Mouse (Mus musculus): ENCODE results near the gene Dnttip1. TPM values are rescaled to one million over a fixed set of nuclear protein-coding genes. Genes with fewer than 3 reads are reported as not detected.

Gene Dnttip1
- polyA plus RNA-seq, 1 experiment from 2014 or later: 55.0 TPM

DNA sequence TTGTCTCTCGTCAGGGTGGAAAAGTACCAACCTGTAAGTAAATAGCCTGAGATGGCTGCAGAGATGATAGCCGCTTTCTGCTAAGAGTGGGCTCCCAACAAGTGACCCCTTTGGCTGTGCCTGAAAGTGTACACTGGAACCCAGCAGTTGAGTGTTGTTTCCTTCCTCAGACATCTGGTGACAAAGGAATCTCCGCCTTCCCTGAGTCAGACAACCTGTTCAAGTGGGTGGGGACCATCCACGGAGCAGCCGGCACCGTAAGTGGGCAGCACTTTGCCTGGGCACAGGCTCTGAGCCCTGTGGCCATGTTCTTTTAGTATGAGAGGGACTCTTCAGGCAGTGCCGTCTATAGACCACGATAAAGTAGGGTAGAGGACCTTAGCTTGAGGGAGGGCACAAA, 25.3 kb downstream of the Dnttip1 start:
- Histone ChIP-seq H3K36me3 (peaks cover 51% of the 10 kb centered on the region), H3K27ac (replicated peaks) (no peak overlapping the region; the same call in 1 of the 2 replicates), H3K27me3 (replicated peaks) (no peaks in the 10 kb centered on the region), H3K4me2 (peak overlapping the region; percentile 95), H3K9me3 (no peaks in the 10 kb centered on the region), H3K9ac (peak overlapping the region; percentile 95), H3K4me3 (peak overlapping the region; percentile 98), H3K4me1 (peaks cover 36% of the 10 kb centered on the region)
- 68% methylated on average over 8 of the region's 8 CpGs for WGBS
- no peak for ATAC-seq (ENCODE audit: extremely low read depth, insufficient number of reproducible peaks, low FRiP score, low TSS enrichment)

DNA sequence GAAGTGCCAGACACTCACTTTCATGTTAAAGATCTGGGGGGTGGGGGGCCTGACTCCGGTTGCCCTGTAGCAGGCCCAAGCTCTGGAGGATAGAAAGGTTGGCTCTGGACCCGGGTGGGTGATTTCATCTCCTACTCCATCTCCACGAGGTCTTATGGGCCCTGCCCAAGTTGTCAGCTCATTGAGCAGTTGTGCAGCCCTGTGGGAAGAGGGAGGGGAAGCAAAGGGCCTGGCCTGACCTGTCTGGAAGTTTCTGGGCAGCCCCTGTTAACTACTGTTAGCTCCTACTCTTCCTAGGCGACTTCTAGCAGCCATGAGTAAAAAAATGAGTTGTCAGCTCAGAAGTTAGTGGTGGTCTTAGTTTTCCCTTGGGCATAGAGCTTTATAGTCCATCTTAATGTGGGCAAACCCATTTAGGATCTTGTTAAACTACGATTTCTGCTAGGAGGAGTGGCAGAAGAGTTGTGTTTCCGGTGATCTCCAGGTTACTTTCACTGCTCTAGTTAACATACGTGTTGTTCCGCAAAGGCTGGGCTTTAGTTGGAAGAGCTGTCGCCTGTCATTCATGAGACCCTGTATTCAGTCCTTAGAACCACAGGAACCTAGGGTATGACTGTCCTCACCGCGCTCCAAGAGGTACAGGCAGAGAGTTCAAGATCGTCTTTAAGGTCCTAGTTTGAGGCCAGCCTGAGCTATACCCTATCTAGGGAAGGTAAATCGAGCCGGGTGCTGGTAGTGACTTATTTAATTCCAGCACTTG, 27.6 kb downstream of the Dnttip1 start:
- peak overlapping the region; percentile 36 for H3K27ac ChIP-seq (replicated peaks)
- no peak overlapping the region for H3K4me3 ChIP-seq
- H3K9me3 ChIP-seq: no peaks in the 10 kb centered on the region
- H3K36me3 ChIP-seq: peaks cover 28% of the 10 kb centered on the region
- H3K9ac ChIP-seq: no peak overlapping the region
- peaks cover 18% of the 10 kb centered on the region for H3K27me3 ChIP-seq (replicated peaks)
- peak overlapping the region; percentile 18; the same call in 1 of the 2 replicates for H3K4me2 ChIP-seq
- H3K4me1 ChIP-seq: peaks cover 32% of the 10 kb centered on the region
- WGBS: 74% methylated on average over 14 of the region's 14 CpGs
- no peak for ATAC-seq (ENCODE audit: extremely low read depth, insufficient number of reproducible peaks, low FRiP score, low TSS enrichment)

DNA sequence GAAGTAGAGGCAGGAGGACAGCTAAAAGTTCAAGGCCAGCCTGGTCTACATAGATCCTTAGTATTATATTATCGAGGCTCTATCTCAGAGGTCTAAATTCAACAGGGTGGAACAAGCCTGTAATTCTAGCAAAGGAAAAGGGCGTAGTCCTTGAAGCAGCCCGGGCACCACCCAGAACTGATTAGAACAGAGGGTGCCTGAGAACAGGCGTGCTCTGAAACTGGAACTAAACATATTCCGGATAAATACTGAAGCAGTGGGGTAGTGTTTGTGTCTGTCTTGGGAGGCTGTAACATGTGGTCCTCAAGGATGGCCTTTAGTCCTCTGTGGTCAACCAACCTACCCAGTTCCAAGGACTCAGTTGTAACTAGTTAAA, 28.2 kb downstream of the Dnttip1 start:
- ATAC-seq (ENCODE audit: extremely low read depth, insufficient number of reproducible peaks, low FRiP score, low TSS enrichment): no peak
- H3K36me3 ChIP-seq: peaks cover 26% of the 10 kb centered on the region
- H3K27me3 ChIP-seq (replicated peaks): peaks cover 18% of the 10 kb centered on the region
- H3K27ac ChIP-seq (replicated peaks): peak overlapping the region; percentile 36; the same call in 1 of the 2 replicates
- no peaks in the 10 kb centered on the region for H3K9me3 ChIP-seq
- H3K4me1 ChIP-seq: peaks cover 30% of the 10 kb centered on the region
- H3K4me2 ChIP-seq: no peak overlapping the region
- no peak overlapping the region for H3K9ac ChIP-seq
- WGBS: 62% methylated on average over 5 of the region's 5 CpGs
- H3K4me3 ChIP-seq: no peak overlapping the region

- Histone ChIP-seq H3K9ac (no peak overlapping the region), H3K9me3 (no peaks in the 10 kb centered on the region), H3K27me3 (replicated peaks) (peaks cover 22% of the 10 kb centered on the region), H3K4me3 (no peak overlapping the region), H3K4me2 (no peak overlapping the region), H3K36me3 (peaks cover 24% of the 10 kb centered on the region), H3K27ac (replicated peaks) (no peak overlapping the region), H3K4me1 (peaks cover 17% of the 10 kb centered on the region)
- ATAC-seq (ENCODE audit: extremely low read depth, insufficient number of reproducible peaks, low FRiP score, low TSS enrichment): no peak
- WGBS: 78% methylated on average over 6 of the region's 6 CpGs
Observed at GRCm38 (mm10) chr2:164776130-164776529, 30.3 kb downstream of the Dnttip1 start.

DNA sequence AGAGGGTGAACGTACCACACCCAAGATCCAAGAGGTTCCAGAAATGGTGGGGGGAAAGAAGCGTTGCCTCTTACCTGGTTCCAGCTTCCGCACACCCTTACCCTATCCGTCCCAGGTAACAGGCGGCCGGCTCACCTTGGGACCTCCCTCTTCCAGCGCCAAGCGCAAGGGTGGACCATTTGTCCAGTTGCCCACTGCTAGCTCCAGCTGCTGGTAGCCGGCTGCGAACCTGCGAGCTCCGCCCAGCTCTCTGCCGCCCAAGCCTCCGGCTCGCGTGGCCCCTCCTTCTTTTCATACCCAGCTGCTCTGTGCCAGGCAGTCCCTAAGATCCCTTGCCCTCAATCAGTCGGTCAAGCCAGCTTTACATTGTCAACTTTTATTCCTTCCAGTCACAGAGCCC, 31.0 kb downstream of the Dnttip1 start:
- H3K27ac ChIP-seq (replicated peaks): no peak overlapping the region
- WGBS: 58% methylated on average over 17 of the region's 17 CpGs

DNA sequence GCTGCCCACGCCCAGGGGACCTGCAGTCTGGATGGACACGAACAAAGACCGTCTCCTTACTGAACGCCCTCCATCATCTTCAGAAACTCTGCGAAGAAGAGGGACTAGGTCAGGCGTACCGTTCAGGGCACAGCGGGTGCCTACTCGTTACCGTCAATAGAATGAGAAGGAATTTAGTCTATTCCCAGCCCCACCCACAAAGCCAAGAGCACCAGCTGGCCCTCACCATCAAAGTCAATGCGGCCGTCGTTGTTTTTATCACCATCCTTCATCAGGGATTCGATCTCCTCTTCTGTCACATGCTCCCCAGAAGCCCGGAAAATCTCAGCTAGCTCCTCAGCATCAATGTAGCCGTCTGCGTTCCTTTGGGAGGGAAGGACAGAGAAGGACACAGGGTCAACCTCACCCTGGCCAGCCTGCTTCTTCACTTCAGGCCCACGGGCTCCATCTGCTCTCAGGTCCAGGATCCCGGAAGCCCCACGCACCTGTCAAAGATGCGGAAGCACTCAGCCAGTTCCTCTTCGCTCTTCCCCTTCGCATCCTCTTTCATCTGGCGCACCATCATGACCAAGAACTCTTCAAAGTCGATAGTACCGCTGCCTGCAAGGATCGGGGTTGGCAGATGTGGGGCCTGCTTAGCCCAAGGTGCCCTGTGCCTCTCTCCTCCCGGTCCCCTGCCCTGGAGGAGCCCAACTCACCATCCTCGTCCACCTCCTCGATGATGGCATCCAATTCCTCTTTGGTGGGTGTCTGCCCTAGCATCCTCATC, 31.6 kb downstream of the Dnttip1 start:
- 72% methylated on average over 30 of the region's 30 CpGs for WGBS

More for the DNA sequence above, 31.0 kb downstream of the Dnttip1 start:
- no peaks in the 10 kb centered on the region for H3K9me3 ChIP-seq
- no peak for ATAC-seq (ENCODE audit: extremely low read depth, insufficient number of reproducible peaks, low FRiP score, low TSS enrichment)
- no peak overlapping the region for H3K4me3 ChIP-seq
- peaks cover 10% of the 10 kb centered on the region for H3K4me1 ChIP-seq
- no peak overlapping the region for H3K9ac ChIP-seq
- H3K27me3 ChIP-seq (replicated peaks): peaks cover 22% of the 10 kb centered on the region
- H3K36me3 ChIP-seq: peaks cover 18% of the 10 kb centered on the region
- H3K4me2 ChIP-seq: no peak overlapping the region

DNA sequence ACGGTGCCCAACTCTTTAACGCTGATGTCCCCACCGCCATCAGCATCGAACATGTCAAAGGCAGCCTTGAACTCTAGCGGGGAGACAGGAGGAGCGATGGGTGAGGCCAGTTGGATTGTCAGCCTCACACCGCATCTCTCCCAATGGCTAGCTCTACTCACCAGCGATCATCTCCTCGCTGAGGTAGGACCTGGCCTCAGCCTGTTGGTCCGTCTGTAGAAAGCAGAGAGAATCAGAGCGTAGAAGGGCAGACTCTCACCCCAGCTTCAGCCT, 32.2 kb downstream of the Dnttip1 start:
- Histone ChIP-seq H3K9me3 (no peaks in the 10 kb centered on the region), H3K4me3 (no peak overlapping the region), H3K27me3 (replicated peaks) (peaks cover 22% of the 10 kb centered on the region), H3K4me2 (no peak overlapping the region), H3K4me1 (0 out of 2 replicates have a peak, but pooled peaks cover 4% of the 10 kb centered on the region), H3K9ac (no peak overlapping the region), H3K36me3 (peaks cover 6% of the 10 kb centered on the region), H3K27ac (replicated peaks) (no peak overlapping the region)
- 86% methylated on average over 11 of the region's 11 CpGs for WGBS
- ATAC-seq (ENCODE audit: extremely low read depth, insufficient number of reproducible peaks, low FRiP score, low TSS enrichment): no peak

More for the DNA sequence above, 31.6 kb downstream of the Dnttip1 start:
- Histone ChIP-seq H3K36me3 (peaks cover 11% of the 10 kb centered on the region), H3K4me3 (no peak overlapping the region), H3K9ac (no peak overlapping the region), H3K4me2 (no peak overlapping the region), H3K27ac (replicated peaks) (no peak overlapping the region), H3K27me3 (replicated peaks) (peaks cover 22% of the 10 kb centered on the region), H3K4me1 (peaks cover 4% of the 10 kb centered on the region; the same call in 1 of the 2 replicates), H3K9me3 (no peaks in the 10 kb centered on the region)
- no peak for ATAC-seq (ENCODE audit: extremely low read depth, insufficient number of reproducible peaks, low FRiP score, low TSS enrichment)

- no peak overlapping the region for H3K4me3 ChIP-seq
- no peaks in the 10 kb centered on the region for H3K4me1 ChIP-seq
- 66% methylated on average over 7 of the region's 7 CpGs for WGBS
- ATAC-seq (ENCODE audit: extremely low read depth, insufficient number of reproducible peaks, low FRiP score, low TSS enrichment): no peak
- no peak overlapping the region for H3K27ac ChIP-seq (replicated peaks)
- peaks cover 22% of the 10 kb centered on the region for H3K27me3 ChIP-seq (replicated peaks)
- no peaks in the 10 kb centered on the region for H3K9me3 ChIP-seq
- H3K36me3 ChIP-seq: no peaks in the 10 kb centered on the region
- H3K4me2 ChIP-seq: no peak overlapping the region
- no peak overlapping the region for H3K9ac ChIP-seq
Observed at GRCm38 (mm10) chr2:164778809-164779208, 33.0 kb downstream of the Dnttip1 start.

DNA sequence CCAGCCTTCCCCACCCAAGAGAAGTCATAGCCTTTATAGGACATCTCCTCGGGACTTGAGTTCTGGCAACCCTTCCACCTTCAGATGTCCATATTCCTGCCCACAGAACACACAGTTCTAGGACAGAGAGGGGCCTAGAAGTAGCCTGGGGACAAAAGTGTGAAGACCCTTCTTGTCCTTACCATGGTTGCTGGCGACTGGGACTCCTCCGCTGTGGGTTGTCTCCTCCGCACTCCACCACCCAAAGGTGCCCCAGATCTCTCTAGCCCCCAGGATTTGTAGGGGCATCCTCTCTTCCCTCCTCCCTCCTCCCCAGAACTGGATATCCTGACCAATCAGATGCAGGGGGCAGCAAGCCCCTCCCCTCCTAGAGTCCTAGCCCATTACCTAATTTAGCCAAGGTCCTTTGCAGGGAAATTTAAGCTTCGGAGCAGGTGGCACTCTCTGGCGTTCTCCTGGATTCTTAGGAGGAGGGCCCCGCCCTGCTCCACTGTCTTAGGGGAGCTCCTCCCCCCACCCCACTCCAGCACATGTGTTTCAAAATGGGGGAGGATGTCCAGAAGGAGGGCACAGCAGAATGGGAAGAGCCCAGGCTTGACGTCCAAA, 33.8 kb downstream of the Dnttip1 start, which contains the start of gene Tnnc2:
Tnnc2 (minus strand) TSS at position 487 of the 606 bp plus-strand sequence.
- Histone ChIP-seq H3K9me3 (no peaks in the 10 kb centered on the region), H3K36me3 (no peaks in the 10 kb centered on the region), H3K27me3 (replicated peaks) (peaks cover 22% of the 10 kb centered on the region), H3K9ac (no peak within 1 kb of the TSS), H3K27ac (replicated peaks) (no peak within 1 kb of the TSS), H3K4me3 (no peak within 1 kb of the TSS), H3K4me1 (peaks cover 3% of the 10 kb centered on the region), H3K4me2 (no peak within 1 kb of the TSS)
- 63% methylated on average over 8 of the region's 8 CpGs for WGBS
- 0 out of 2 replicates have a peak, but pooled peaks have one; percentile 34 for ATAC-seq (ENCODE audit: extremely low read depth, insufficient number of reproducible peaks, low FRiP score, low TSS enrichment)

DNA sequence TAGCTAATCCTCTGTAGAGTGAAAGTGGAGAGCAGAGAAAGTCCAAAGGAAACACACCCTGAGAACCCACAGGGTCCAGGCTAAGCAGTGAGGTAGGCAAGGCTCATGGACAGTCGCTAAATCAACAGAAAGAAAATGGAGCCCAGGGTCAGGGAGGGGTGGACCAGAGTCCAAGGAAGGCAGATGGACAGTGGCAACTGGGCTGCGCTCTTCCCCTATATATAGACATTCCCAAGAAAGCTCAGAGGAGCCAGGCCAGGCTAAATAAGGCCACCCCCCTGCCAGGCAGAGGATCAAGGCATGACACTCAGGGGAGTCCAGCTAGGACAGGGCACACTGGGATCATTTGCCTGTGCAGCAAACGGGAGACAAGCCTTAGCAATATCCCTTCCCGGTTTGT, 36.1 kb downstream of the Dnttip1 start:
- Histone ChIP-seq H3K36me3 (no peaks in the 10 kb centered on the region), H3K4me1 (peaks cover 15% of the 10 kb centered on the region), H3K9ac (no peak overlapping the region), H3K9me3 (no peaks in the 10 kb centered on the region), H3K27ac (replicated peaks) (no peak overlapping the region), H3K4me2 (no peak overlapping the region), H3K4me3 (no peak overlapping the region), H3K27me3 (replicated peaks) (peaks cover 16% of the 10 kb centered on the region)
- no peak for ATAC-seq (ENCODE audit: extremely low read depth, insufficient number of reproducible peaks, low FRiP score, low TSS enrichment)
- 54% methylated on average over 4 of the region's 4 CpGs for WGBS

DNA sequence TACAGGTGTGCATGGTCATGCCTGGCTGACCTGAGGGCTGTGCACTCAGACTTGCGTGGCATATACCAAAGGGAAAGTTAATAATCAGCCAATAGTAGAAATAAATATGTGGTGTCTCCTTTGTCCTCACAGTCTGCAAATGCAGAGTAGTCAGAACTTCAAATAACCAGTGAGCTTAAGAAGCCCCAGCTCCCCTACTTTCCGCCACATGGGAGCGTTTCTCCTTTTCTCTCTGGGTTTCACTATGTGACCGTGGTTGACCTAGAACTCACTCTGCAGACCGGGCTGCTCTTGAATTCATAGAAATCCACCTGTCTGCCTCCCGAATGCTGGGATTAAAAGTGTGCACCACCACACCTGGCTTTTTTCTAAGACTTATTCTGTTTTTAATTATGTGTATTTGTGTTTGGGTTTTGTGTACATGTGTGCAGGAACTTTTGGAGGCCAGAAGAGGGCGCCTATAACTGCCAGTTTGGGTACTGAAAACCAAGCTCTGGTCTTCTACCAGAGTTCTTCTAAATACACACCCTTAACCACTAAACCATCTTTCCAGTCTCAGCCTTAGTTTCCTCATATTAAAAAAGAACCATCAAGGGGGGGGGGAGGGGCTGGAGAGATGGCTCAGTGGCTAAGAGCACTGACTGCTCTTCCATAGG, 38.3 kb downstream of the Dnttip1 start:
- no peak overlapping the region for H3K27ac ChIP-seq (replicated peaks)
- no peak overlapping the region for H3K4me2 ChIP-seq
- peaks cover 4% of the 10 kb centered on the region for H3K27me3 ChIP-seq (replicated peaks)
- H3K9ac ChIP-seq: no peak overlapping the region
- WGBS: 69% methylated on average over 7 of the region's 7 CpGs
- no peaks in the 10 kb centered on the region for H3K9me3 ChIP-seq
- peaks cover 35% of the 10 kb centered on the region for H3K4me1 ChIP-seq
- no peak for ATAC-seq (ENCODE audit: extremely low read depth, insufficient number of reproducible peaks, low FRiP score, low TSS enrichment)
- H3K36me3 ChIP-seq: peaks cover 12% of the 10 kb centered on the region
- H3K4me3 ChIP-seq: no peak overlapping the region
